In the genomic region with DNA sequence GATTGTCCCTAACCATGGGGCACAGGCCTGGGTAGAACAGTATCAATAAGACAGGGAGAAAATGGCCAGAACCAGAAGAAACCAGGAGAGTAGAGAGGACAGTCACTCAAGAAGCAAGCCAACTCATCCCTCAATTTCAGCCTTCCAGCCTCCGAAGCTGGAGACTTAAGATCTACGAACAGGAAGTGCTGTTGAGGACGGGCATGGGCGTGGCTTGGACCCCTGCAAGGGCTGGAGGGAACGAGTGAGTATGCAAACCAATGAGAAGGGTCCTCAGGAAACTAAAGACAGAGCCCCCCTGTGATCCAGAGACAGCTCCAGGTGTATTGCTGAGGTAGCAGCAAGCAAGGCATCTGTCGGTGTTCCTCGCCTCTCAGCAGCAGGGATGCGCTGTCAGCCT, we compare ENCODE assay signal across 20 mouse cellular contexts. TPM values are rescaled to one million over a fixed set of nuclear protein-coding genes. Genes with fewer than 3 reads are reported as not detected.
DNase-seq lines count a peak whose midpoint lies in the region; ATAC-seq lines count a peak whose summit lies in the region.
"Had no signal": no experiment of that assay in that cellular context is flagged by ENCODE, and none has a peak within 500 bp of the region (broad histone marks: within the 10 kb centered on the region; RNA-seq: fewer than 3 reads in every experiment).

No protein-coding gene starts in this region.

- intact Hi-C loops in left cerebral cortex, postnatal 4 days (cut with DNase I) = no loop called here

- no peak overlapping the region for H3K9ac ChIP-seq in midbrain, embryonic 11.5 days (ENCODE audit: low read length)
- H3K9ac ChIP-seq in forebrain, embryonic 14.5 days (ENCODE audit: low read length) = no peak overlapping the region
- H3K9ac ChIP-seq: heart, embryonic 12.5 days; kidney, embryonic 15.5 days; limb, embryonic 13.5 days; liver, embryonic 15.5 days; neural tube, embryonic 13.5 days had no signal

- WGBS in midbrain, embryonic 10.5 days = 25% methylated on average over 8 of the region's 8 CpGs
- WGBS in midbrain, embryonic 11.5 days = 17% methylated on average over 8 of the region's 8 CpGs
- WGBS in forebrain, embryonic 14.5 days = 26% methylated on average over 8 of the region's 8 CpGs

- ATAC-seq in midbrain, embryonic 11.5 days (ENCODE audit: low FRiP score) = no peak
- ATAC-seq in common myeloid progenitor, adult 5-6 weeks (replicated peaks; ENCODE audit: low read depth, poor library complexity, severe bottlenecking) = peak; percentile 23; the same call in 1 of the 2 replicates
- no peak for ATAC-seq in forebrain, embryonic 14.5 days
- ATAC-seq: activated CD4-positive, CD25-positive, alpha-beta regulatory T cell, adult 4 months; intestine, embryonic 16.5 days had no signal

- no peaks in the 10 kb centered on the region for H3K36me3 ChIP-seq in midbrain, embryonic 10.5 days
- H3K36me3 ChIP-seq in midbrain, embryonic 11.5 days (ENCODE audit: control insufficient read depth, insufficient read depth, low read length) = no peaks in the 10 kb centered on the region
- H3K36me3 ChIP-seq in forebrain, embryonic 14.5 days (ENCODE audit: control insufficient read depth, insufficient read depth, low read length) = no peaks in the 10 kb centered on the region
- H3K36me3 ChIP-seq: heart, embryonic 12.5 days; kidney, embryonic 15.5 days; limb, embryonic 13.5 days; liver, embryonic 15.5 days; neural tube, embryonic 13.5 days had no signal

- H3K4me2 ChIP-seq in midbrain, embryonic 11.5 days = no peak overlapping the region
- H3K4me2 ChIP-seq in forebrain, embryonic 14.5 days (ENCODE audit: low read length) = no peak overlapping the region
- H3K4me2 ChIP-seq: heart, embryonic 12.5 days; kidney, embryonic 15.5 days; limb, embryonic 13.5 days; liver, embryonic 15.5 days; neural tube, embryonic 13.5 days had no signal

- H3K4me3 ChIP-seq in midbrain, embryonic 10.5 days = 0 out of 2 replicates have a peak overlapping the region, but pooled peaks have one; percentile 7
- H3K4me3 ChIP-seq in midbrain, embryonic 11.5 days (ENCODE audit: low read depth, low read length) = no peak overlapping the region
- H3K4me3 ChIP-seq in forebrain, embryonic 14.5 days (ENCODE audit: low read depth, low read length) = no peak overlapping the region
- H3K4me3 ChIP-seq: heart, embryonic 12.5 days; kidney, embryonic 15.5 days; limb, embryonic 13.5 days; liver, embryonic 15.5 days; megakaryocyte, embryonic 14.5 days; neural tube, embryonic 13.5 days had no signal

- peaks cover 13% of the 10 kb centered on the region for H3K27me3 ChIP-seq in midbrain, embryonic 10.5 days (ENCODE audit: low read depth, poor library complexity, severe bottlenecking)
- no peaks in the 10 kb centered on the region for H3K27me3 ChIP-seq in midbrain, embryonic 11.5 days (ENCODE audit: control insufficient read depth, insufficient read depth, low read length)
- no peaks in the 10 kb centered on the region for H3K27me3 ChIP-seq in forebrain, embryonic 14.5 days (replicated peaks; ENCODE audit: control insufficient read depth, insufficient read depth, low read length)
- H3K27me3 ChIP-seq: heart, embryonic 12.5 days; kidney, embryonic 15.5 days; limb, embryonic 13.5 days; liver, embryonic 15.5 days; neural tube, embryonic 13.5 days had no signal

- H3K9me3 ChIP-seq in midbrain, embryonic 10.5 days (replicated peaks) = peaks cover 9% of the 10 kb centered on the region
- no peaks in the 10 kb centered on the region for H3K9me3 ChIP-seq in midbrain, embryonic 11.5 days (ENCODE audit: control insufficient read depth, low read length)
- H3K9me3 ChIP-seq in forebrain, embryonic 14.5 days (replicated peaks; ENCODE audit: control insufficient read depth, low read length) = no peaks in the 10 kb centered on the region; the same call in 1 of the 2 replicates
- H3K9me3 ChIP-seq: kidney, embryonic 15.5 days; liver, embryonic 15.5 days had no signal

- H3K27ac ChIP-seq in midbrain, embryonic 10.5 days (replicated peaks) = 0 out of 2 replicates have a peak overlapping the region, but pooled peaks have one; percentile 19
- no peak overlapping the region for H3K27ac ChIP-seq in midbrain, embryonic 11.5 days (ENCODE audit: low read depth, low read length)
- H3K27ac ChIP-seq in forebrain, embryonic 14.5 days (ENCODE audit: low read depth, low read length) = 0 out of 2 replicates have a peak overlapping the region, but pooled peaks have one; percentile 54
- H3K27ac ChIP-seq: kidney, embryonic 15.5 days; limb, embryonic 13.5 days; liver, embryonic 15.5 days; neural tube, embryonic 13.5 days had no signal

- H3K4me1 ChIP-seq in midbrain, embryonic 10.5 days = peaks cover 22% of the 10 kb centered on the region
- no peaks in the 10 kb centered on the region for H3K4me1 ChIP-seq in midbrain, embryonic 11.5 days (ENCODE audit: control insufficient read depth, insufficient read depth, low read length)
- H3K4me1 ChIP-seq in forebrain, embryonic 14.5 days (ENCODE audit: control insufficient read depth, insufficient read depth, low read length) = peaks cover 32% of the 10 kb centered on the region
- H3K4me1 ChIP-seq: liver, embryonic 15.5 days had no signal

- DNase-seq in heart, adult 11 months = peak; percentile 84
- no peak for DNase-seq in heart, adult 9 months (ENCODE audit: low spot score in 2 of 2)
- no peak for DNase-seq in midbrain, embryonic 10.5 days (ENCODE audit: low spot score)
- DNase-seq in midbrain, embryonic 11.5 days (ENCODE audit: low spot score, missing footprints) = no peak
- DNase-seq in forebrain, embryonic 14.5 days (ENCODE audit: low spot score) = no peak
- no peak for DNase-seq in right cerebral cortex, postnatal 25 days
- DNase-seq in left cerebral cortex, postnatal 4 days = no peak
- DNase-seq: adrenal gland, postnatal 36 days; cerebellum, adult 8-10 months; gastrocnemius, postnatal 25 days; lung, postnatal 14 days had no signal

RNA-seq across cellular contexts. Expression of gene Emid1, which starts 12.3 kb away (rescaled TPM):
- 21.9 and 28.2 TPM in 2 replicates for polyA plus RNA-seq in midbrain, embryonic 10.5 days (2016; fragmentation: Nextera tagmentation; extraction: Ambion mirVana)
- 12.3 and 13.7 TPM in 2 replicates for polyA plus RNA-seq in midbrain, embryonic 11.5 days (2014; fragmentation: Nextera tagmentation; extraction: Ambion mirVana)
- total RNA-seq in common myeloid progenitor, adult 5-6 weeks (2017) = 11.0 and 20.0 TPM in 2 replicates
- 13.0 and 15.1 TPM in 2 replicates for polyA plus RNA-seq in forebrain, embryonic 14.5 days (2014; fragmentation: Nextera tagmentation; extraction: Ambion mirVana)
- total RNA-seq in left cerebral cortex, postnatal 4 days (2021) = 10 to 100 TPM; 38.7 to 43.8 TPM
- polyA plus RNA-seq: activated CD4-positive, CD25-positive, alpha-beta regulatory T cell, adult 4 months had no signal
